Mouse (Mus musculus) embryonic facial prominence, embryonic 15.5 days (tissue): ENCODE data around the gene Wnt7b. TPM values are rescaled to one million over a fixed set of nuclear protein-coding genes. Genes with fewer than 3 reads are reported as not detected.

ENCODE experiments used
- ATAC-seq: fragments of 200-750 bp; cut with Nextera tagmentation; 2 replicates; pipeline ENCODE4 v1.8.0; 2017; ENCODE audit warnings: low read depth, moderate TSS enrichment; ENCODE audit not compliant: insufficient number of reproducible peaks, low FRiP score, low TSS enrichment
- H3K27ac ChIP-seq: fragments of 300-500 bp; sonication (generic); replicated peaks from 2 replicates; pipeline ENCODE4 v1.5.1; 2015; ENCODE audit warnings: mild to moderate bottlenecking, inconsistent platforms
- H3K27me3 ChIP-seq: fragments of 300-500 bp; sonication (generic); 2 replicates; pipeline ENCODE4 v1.6.1; 2015; ENCODE audit warnings: inconsistent platforms
- H3K36me3 ChIP-seq: fragments of 300-500 bp; sonication (generic); 2 replicates; pipeline ENCODE4 v1.6.1; 2015; ENCODE audit warnings: mild to moderate bottlenecking, inconsistent platforms
- H3K4me1 ChIP-seq: fragments of 300-500 bp; sonication (generic); 2 replicates; pipeline ENCODE4 v1.6.1; 2015; ENCODE audit warnings: inconsistent platforms
- H3K4me2 ChIP-seq: fragments of 300-500 bp; sonication (generic); replicated peaks from 2 replicates; pipeline ENCODE4 v1.6.1; 2015; ENCODE audit warnings: mild to moderate bottlenecking, inconsistent platforms
- H3K4me3 ChIP-seq: fragments of 300-500 bp; sonication (generic); replicated peaks from 2 replicates; pipeline ENCODE4 v1.5.1; 2015; ENCODE audit warnings: mild to moderate bottlenecking, inconsistent platforms
- H3K9ac ChIP-seq: fragments of 300-500 bp; sonication (generic); 2 replicates; pipeline ENCODE4 v1.6.1; 2015; ENCODE audit warnings: inconsistent platforms
- H3K9me3 ChIP-seq: fragments of 300-500 bp; sonication (generic); replicated peaks from 2 replicates; pipeline ENCODE4 v1.6.1; 2016; ENCODE audit warnings: inconsistent platforms
- WGBS: fragments of 180-500 bp; shearing (Covaris S2); methylation state at CpG from one replicate; pipeline ENCODE4 v1.1.7; 2015; 5-methylcytosine and 5-hydroxymethylcytosine counted together
- polyA plus RNA-seq: library from polyadenylated mRNA; unstranded; fragments of >200 nt; fragmentation: Nextera tagmentation; extraction: Ambion mirVana; gene quantifications from 2 replicates; pipeline ENCODE4 v1.2.1, GENCODE M21; 2015

Gene Wnt7b
- polyA plus RNA-seq, 1 experiment from 2014 or later: 40.9 TPM

GRCm38 (mm10) chr15:85580483-85580882 lies 1.8 kb downstream of the Wnt7b start:
- Histone ChIP-seq H3K27ac (peak overlapping the region; percentile 63), H3K4me3 (peak overlapping the region; percentile 50), H3K27me3 (peaks cover 93% of the 10 kb centered on the region), H3K4me2 (peak overlapping the region; percentile 86), H3K9ac (peak overlapping the region; percentile 31; the same call in 1 of the 2 replicates), H3K4me1 (peaks cover 57% of the 10 kb centered on the region), H3K9me3 (no peaks in the 10 kb centered on the region), H3K36me3 (no peaks in the 10 kb centered on the region)
- WGBS: under 1% methylated on average over 47 of the region's 47 CpGs
- ATAC-seq: no peak

DNA sequence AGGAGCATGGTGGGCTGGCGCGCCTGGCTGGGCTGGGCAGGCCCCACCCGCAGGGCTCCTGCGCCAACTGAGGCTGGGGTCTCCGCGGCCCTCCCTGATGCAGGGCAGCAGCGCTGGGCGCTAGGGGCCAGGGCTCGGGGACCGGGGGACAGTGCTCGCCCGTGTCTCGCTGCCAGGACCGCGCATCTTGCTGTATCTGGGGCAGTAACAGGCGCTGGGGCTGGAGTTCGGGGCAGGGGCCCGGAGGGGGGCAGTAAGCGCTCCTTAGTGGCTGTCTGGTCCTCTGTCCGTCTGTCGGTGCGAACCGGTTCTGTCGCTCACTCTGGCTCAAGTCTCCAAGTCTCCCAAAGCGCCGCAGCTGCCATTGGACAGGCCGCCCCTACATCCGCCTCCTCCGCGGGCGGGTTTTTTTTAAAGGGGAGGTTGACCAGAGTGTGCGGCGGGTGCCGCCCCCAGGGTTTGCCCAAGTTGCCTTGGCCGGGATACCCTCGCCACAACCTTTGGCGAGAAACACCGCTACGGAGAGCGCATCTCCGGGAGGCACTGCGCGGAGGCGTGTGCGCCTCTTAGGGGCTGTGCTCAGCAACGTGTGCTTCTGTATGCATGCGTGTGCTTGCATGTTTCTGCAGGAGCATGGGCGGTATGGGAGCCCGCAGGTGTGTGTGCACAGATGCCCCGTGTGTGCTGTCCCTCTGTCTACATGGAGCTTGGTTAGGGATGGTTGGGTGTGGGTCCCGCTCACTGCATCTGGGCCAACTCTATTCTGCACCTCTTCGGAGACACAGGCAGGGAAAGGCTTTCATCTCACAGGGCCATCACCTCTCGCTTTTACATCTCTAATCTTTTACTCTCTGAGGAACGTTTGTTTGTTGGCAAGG lies 4.5 kb downstream of the Wnt7b start:
- Histone ChIP-seq H3K36me3 (no peaks in the 10 kb centered on the region), H3K9ac (no peak overlapping the region), H3K27me3 (peaks cover 98% of the 10 kb centered on the region), H3K4me3 (peak overlapping the region; percentile 36), H3K4me2 (peak overlapping the region; percentile 54), H3K9me3 (no peaks in the 10 kb centered on the region), H3K27ac (no peak overlapping the region), H3K4me1 (peaks cover 63% of the 10 kb centered on the region)
- WGBS: 1% methylated on average over 51 of the region's 54 CpGs
- no peak for ATAC-seq

DNA sequence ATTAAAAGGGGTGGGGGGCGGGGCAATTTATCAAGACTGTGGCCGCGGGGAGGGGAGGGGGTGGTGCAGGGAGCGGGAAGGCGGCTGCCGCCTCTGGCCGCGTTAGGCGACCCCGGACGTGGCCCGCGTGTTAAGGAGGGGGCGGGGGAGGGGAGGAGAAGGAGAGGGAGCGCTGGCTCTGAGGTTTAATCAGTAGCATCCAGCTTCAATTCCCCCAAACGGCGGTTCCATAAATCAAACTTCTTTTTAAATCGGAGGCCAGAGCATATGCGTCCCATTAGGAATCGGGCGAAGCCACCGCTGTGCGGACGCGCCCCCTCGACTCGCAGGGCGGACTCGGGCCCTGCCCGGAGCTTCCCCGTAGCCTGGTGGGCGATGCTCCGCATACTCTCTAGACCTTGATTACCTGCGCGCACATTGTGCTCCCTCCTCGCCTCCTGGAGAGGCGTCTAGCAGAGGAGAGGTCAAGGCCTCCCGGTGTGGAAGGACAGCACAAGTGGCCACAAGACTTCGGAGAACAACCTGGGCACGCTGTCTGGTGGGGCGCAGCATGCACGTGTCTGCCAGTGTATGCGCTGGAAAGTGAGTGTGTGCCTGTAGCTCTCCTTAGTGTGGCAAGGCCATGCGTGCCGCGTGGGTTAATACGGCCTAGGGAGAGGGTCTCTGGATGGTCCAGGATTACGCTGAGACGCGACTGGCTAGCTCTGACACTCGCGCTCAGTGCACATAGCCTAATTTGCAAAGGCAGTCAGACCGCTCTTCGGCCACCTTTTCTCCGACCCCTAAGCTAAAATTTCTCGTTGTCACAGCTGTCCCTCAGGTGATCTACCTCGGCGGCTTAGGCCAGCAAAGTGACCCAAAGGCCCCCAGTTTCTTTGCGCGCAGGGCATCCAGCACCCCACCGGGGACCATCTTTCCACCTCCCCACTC lies 5.5 kb downstream of the Wnt7b start:
- H3K27ac ChIP-seq: no peak overlapping the region
- WGBS: 3% methylated on average over 61 of the region's 61 CpGs
- ATAC-seq: no peak
- H3K9me3 ChIP-seq: no peaks in the 10 kb centered on the region
- H3K27me3 ChIP-seq: peaks cover 91% of the 10 kb centered on the region
- no peak overlapping the region for H3K9ac ChIP-seq
- peak overlapping the region; percentile 54 for H3K4me2 ChIP-seq
- H3K36me3 ChIP-seq: no peaks in the 10 kb centered on the region
- peak overlapping the region; percentile 36 for H3K4me3 ChIP-seq
- H3K4me1 ChIP-seq: peaks cover 53% of the 10 kb centered on the region

DNA sequence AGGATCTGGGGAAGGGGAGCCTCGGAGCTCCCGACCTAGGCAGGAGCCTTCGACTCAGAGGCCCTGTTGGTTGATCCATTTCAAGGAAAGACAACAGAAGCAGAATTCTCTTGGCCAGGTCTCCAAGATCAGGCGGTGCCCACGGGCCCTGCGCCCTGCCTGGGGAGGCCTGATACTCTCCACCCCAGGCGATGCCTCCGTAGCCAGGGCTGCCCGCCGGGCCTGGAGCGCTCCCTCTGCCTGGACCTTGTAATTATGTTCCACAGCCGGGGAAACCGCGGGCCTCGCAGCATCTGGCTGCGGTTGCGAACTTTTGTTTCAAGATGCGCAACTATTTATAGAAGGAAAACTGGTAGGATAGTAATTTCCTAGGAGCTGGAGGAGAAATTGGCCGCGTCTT lies 6.2 kb downstream of the Wnt7b start:
- Histone ChIP-seq H3K4me1 (peaks cover 46% of the 10 kb centered on the region), H3K27ac (no peak overlapping the region), H3K36me3 (no peaks in the 10 kb centered on the region), H3K4me2 (peak overlapping the region; percentile 54), H3K9me3 (no peaks in the 10 kb centered on the region), H3K27me3 (peaks cover 84% of the 10 kb centered on the region), H3K4me3 (peak overlapping the region; percentile 36), H3K9ac (peak overlapping the region; percentile 22; the same call in 1 of the 2 replicates)
- ATAC-seq: no peak
- WGBS: 3% methylated on average over 20 of the region's 20 CpGs

- Histone ChIP-seq H3K27ac (no peak overlapping the region), H3K4me2 (no peak overlapping the region), H3K4me3 (no peak overlapping the region), H3K4me1 (peaks cover 36% of the 10 kb centered on the region), H3K9me3 (no peaks in the 10 kb centered on the region), H3K36me3 (no peaks in the 10 kb centered on the region), H3K9ac (no peak overlapping the region), H3K27me3 (peaks cover 69% of the 10 kb centered on the region)
- ATAC-seq: no peak
- 66% methylated on average over 8 of the region's 8 CpGs for WGBS
These were observed 7.7 kb downstream of the Wnt7b start for GRCm38 (mm10) chr15:85574558-85574957.

GRCm38 (mm10) chr15:85574086-85574485 lies 8.2 kb downstream of the Wnt7b start:
- Histone ChIP-seq H3K9me3 (no peaks in the 10 kb centered on the region), H3K27me3 (peaks cover 64% of the 10 kb centered on the region), H3K4me1 (peaks cover 41% of the 10 kb centered on the region), H3K4me3 (no peak overlapping the region), H3K4me2 (no peak overlapping the region), H3K36me3 (no peaks in the 10 kb centered on the region), H3K9ac (no peak overlapping the region), H3K27ac (no peak overlapping the region)
- no peak for ATAC-seq
- WGBS: 62% methylated on average over 5 of the region's 5 CpGs

DNA sequence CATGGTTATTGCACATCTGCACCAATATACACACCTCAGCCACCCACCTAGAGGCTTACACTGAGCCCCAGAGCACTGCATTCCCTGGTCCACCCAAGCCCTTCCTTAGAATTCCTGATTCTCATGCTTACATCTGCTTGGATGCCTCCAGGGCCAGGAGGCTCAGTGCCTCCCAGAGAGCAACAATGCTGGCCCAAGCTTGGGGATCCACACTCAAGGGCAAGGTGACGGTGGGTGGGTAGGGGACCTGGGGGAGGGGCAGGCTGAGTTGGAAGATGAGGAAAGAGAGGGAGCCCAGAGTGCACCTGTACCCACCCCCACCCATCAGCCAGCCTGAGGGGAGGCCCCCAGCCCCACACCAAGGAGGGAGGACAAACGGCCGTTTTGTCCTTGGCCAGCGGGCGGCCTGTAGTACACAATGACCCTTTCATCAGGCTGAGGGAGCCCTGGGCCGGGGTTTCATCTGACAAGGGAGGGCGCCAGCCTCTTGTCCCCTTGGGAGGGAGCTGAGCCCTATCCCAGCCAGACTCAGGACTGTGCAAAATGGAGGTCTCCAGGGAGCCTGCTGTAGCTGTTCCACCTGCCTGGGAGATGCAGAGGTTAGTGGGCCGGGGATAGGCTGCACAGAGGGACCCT lies 9.5 kb downstream of the Wnt7b start:
- 32% methylated on average over 8 of the region's 8 CpGs for WGBS
- H3K27ac ChIP-seq: no peak overlapping the region
- H3K27me3 ChIP-seq: peaks cover 50% of the 10 kb centered on the region
- ATAC-seq: no peak
- no peaks in the 10 kb centered on the region for H3K9me3 ChIP-seq
- no peak overlapping the region for H3K4me3 ChIP-seq
- H3K4me2 ChIP-seq: no peak overlapping the region
- peaks cover 48% of the 10 kb centered on the region for H3K4me1 ChIP-seq
- no peak overlapping the region for H3K9ac ChIP-seq
- H3K36me3 ChIP-seq: no peaks in the 10 kb centered on the region

DNA sequence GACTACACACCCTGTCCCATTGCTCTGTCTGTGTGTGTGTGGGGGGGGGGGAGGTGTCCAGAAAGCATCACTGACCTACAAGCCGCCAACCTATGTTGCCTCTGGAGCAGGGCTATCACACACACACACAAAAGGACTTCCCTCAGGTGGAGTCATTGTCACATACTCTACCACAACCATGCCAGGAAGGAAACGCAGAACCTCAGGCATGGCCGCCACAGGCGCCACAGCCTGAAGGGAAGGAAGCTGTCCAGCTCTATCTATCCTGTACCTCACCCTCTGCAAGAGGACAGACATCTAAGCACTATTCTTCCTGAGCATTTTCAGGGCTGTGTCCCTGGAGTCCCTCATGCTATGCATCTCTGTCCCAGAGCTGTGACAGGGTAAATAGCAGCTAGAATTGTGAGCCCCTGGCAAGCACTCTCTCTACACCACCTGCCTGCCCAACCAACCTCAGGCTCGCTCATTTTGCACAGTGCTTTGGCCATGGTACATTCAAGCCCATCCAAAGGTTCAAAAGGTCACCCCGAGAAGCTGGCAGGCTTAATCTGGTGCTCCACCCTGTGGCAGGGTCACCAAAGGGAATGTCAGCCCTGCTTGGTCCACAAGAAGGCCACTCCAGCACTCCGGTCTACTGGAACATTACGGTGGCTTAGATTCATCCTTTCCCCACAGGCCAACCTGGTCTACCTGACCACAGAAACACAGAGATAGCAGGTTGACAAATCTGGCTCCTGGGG lies 12.1 kb downstream of the Wnt7b start:
- no peak overlapping the region for H3K9ac ChIP-seq
- H3K9me3 ChIP-seq: no peaks in the 10 kb centered on the region
- 75% methylated on average over 8 of the region's 8 CpGs for WGBS
- H3K4me3 ChIP-seq: no peak overlapping the region
- no peak overlapping the region for H3K4me2 ChIP-seq
- H3K4me1 ChIP-seq: peaks cover 39% of the 10 kb centered on the region
- no peak overlapping the region for H3K27ac ChIP-seq
- no peaks in the 10 kb centered on the region for H3K36me3 ChIP-seq
- H3K27me3 ChIP-seq: peaks cover 25% of the 10 kb centered on the region
- no peak for ATAC-seq

DNA sequence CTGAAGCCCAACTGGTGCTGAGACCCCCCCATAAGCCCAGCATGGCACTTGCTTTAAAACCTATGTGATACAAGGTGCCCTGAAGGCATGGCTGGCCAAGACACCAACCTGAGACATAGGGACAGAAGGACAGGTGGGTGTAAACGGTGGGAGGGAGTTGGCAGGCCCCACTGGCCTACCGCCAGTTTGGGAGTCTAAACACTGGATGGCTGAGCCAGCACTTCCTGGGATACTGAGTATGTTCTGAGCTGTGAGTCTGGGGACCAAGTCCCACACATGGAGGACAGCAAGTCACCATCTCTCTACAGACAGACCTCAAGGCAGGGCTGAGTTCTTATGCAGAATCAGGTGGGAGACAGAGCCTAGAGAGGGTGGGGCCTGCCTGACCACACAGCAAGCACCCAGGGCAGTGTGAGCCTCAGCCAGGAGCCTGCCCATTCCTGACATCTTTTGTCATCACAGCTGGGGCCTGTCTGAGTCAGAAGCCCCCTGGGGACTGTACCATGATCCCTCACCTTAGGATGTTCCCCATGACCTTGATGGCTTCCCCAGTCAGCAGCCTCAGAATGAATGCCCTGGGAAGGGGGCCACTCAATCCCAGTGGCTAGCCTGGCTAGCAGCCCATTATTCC lies 13.0 kb downstream of the Wnt7b start:
- no peak for ATAC-seq
- 62% methylated on average over 2 of the region's 2 CpGs for WGBS
- H3K27ac ChIP-seq: no peak overlapping the region
- peaks cover 40% of the 10 kb centered on the region for H3K4me1 ChIP-seq
- H3K4me3 ChIP-seq: no peak overlapping the region
- H3K4me2 ChIP-seq: no peak overlapping the region
- H3K9ac ChIP-seq: no peak overlapping the region
- peaks cover 16% of the 10 kb centered on the region for H3K27me3 ChIP-seq
- H3K9me3 ChIP-seq: no peaks in the 10 kb centered on the region
- no peaks in the 10 kb centered on the region for H3K36me3 ChIP-seq

DNA sequence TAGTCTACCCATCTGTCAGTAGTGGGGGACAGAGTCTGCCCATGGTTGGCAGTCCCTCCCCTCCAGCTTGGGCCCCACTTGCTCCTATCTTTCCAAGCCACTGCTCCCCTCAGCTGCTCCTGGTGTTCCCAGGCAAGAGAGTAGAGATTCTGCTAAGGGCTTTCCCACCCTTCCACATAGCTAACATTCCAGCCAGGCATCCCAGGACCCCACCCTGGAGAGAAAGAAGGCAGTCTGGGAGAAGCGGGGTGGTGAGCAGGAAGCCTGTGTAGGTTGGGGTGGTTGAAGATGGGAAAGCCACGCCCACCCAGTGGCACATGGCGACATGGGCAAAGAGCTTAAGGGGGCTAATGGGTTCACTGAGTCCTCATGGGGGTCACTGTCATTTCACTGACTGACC lies 13.9 kb downstream of the Wnt7b start:
- no peaks in the 10 kb centered on the region for H3K9me3 ChIP-seq
- ATAC-seq: no peak
- peaks cover 8% of the 10 kb centered on the region for H3K27me3 ChIP-seq
- no peak overlapping the region for H3K4me3 ChIP-seq
- 62% methylated on average over 3 of the region's 3 CpGs for WGBS
- peaks cover 44% of the 10 kb centered on the region for H3K4me1 ChIP-seq
- H3K9ac ChIP-seq: no peak overlapping the region
- no peak overlapping the region for H3K4me2 ChIP-seq
- H3K27ac ChIP-seq: no peak overlapping the region
- H3K36me3 ChIP-seq: no peaks in the 10 kb centered on the region
